Mouse (Mus musculus): ENCODE data around the gene Grk1.

The Grk1 gene

GRCm38 (mm10) chr8:13428156-13428555, 23.3 kb downstream of the Grk1 start:
- DNase-seq (ENCODE audit: low spot score in 2 of 2) = no peak

- DNase-seq (ENCODE audit: low spot score in 2 of 2) = no peak
Observed at GRCm38 (mm10) chr8:13430412-13430811, 25.5 kb downstream of the Grk1 start.

- DNase-seq (ENCODE audit: low spot score in 2 of 2) = no peak
Observed at GRCm38 (mm10) chr8:13430866-13431265, 26.0 kb downstream of the Grk1 start.

- DNase-seq (ENCODE audit: low spot score in 2 of 2) = no peak
Observed at GRCm38 (mm10) chr8:13433130-13433529, 28.2 kb downstream of the Grk1 start.

- DNase-seq (ENCODE audit: low spot score in 2 of 2) = no peak
Observed at GRCm38 (mm10) chr8:13434889-13435288, 30.0 kb downstream of the Grk1 start, which contains the start of gene Tmem255b. Gene Tmem255b, plus strand, starts transcription at chr8:13435189.

GRCm38 (mm10) chr8:13436052-13436451, 31.2 kb downstream of the Grk1 start:
- DNase-seq (ENCODE audit: low spot score in 2 of 2) = no peak

- DNase-seq (ENCODE audit: low spot score in 2 of 2) = no peak
Observed at GRCm38 (mm10) chr8:13437531-13437930, 32.6 kb downstream of the Grk1 start.

- DNase-seq (ENCODE audit: low spot score in 2 of 2) = no peak
Observed at GRCm38 (mm10) chr8:13442152-13442551, 37.3 kb downstream of the Grk1 start.

- DNase-seq (ENCODE audit: low spot score in 2 of 2) = no peak
Observed at GRCm38 (mm10) chr8:13446456-13446855, 41.6 kb downstream of the Grk1 start.

- no peak for DNase-seq (ENCODE audit: low spot score in 2 of 2)
Observed at GRCm38 (mm10) chr8:13448145-13448544, 43.3 kb downstream of the Grk1 start.

- DNase-seq (ENCODE audit: low spot score in 2 of 2) = no peak
Observed at GRCm38 (mm10) chr8:13451747-13452277, 46.9 kb downstream of the Grk1 start.

- no peak for DNase-seq (ENCODE audit: low spot score in 2 of 2)
Observed at GRCm38 (mm10) chr8:13454341-13455113, 49.6 kb downstream of the Grk1 start.

- DNase-seq (ENCODE audit: low spot score in 2 of 2) = peak in 1 of 2 experiments; percentile 4
Observed at GRCm38 (mm10) chr8:13455295-13455694, 50.4 kb downstream of the Grk1 start.

GRCm38 (mm10) chr8:13459431-13459830, 54.5 kb downstream of the Grk1 start:
- no peak for DNase-seq (ENCODE audit: low spot score in 2 of 2)

- no peak for DNase-seq (ENCODE audit: low spot score in 2 of 2)
Observed at GRCm38 (mm10) chr8:13461085-13461765, 56.3 kb downstream of the Grk1 start.

GRCm38 (mm10) chr8:13461843-13462242, 57.0 kb downstream of the Grk1 start:
- peak; percentile 32 to 55 for DNase-seq (ENCODE audit: low spot score in 2 of 2)

- DNase-seq (ENCODE audit: low spot score in 2 of 2) = no peak
Observed at GRCm38 (mm10) chr8:13462392-13462791, 57.5 kb downstream of the Grk1 start.

- no peak for DNase-seq (ENCODE audit: low spot score in 2 of 2)
Observed at GRCm38 (mm10) chr8:13465324-13465723, 60.4 kb downstream of the Grk1 start.

- DNase-seq (ENCODE audit: low spot score in 2 of 2) = no peak
Observed at GRCm38 (mm10) chr8:13466989-13467388, 62.1 kb downstream of the Grk1 start.

- DNase-seq (ENCODE audit: low spot score in 2 of 2) = no peak
Observed at GRCm38 (mm10) chr8:13468737-13469136, 63.9 kb downstream of the Grk1 start.

GRCm38 (mm10) chr8:13471484-13471883, 66.6 kb downstream of the Grk1 start:
- no peak for DNase-seq (ENCODE audit: low spot score in 2 of 2)

Measured in natural killer cell, adult 2 months (primary cell).